Mouse (Mus musculus) adrenal gland, postnatal 14 days (tissue): Measurements from ENCODE around the gene Zscan21. TPM values are rescaled to one million over a fixed set of nuclear protein-coding genes. Genes with fewer than 3 reads are reported as not detected.
"Not testable (repeated sequence)": the region's sequence is repeated elsewhere in the genome, so short reads cannot be mapped to it uniquely, and the experiment has no call there.

Experiments used
- DNase-seq: peaks from one replicate; pipeline ENCODE4 v3.0.0; 2021; ENCODE audit warnings: mixed read lengths
- long read RNA-seq, 2 experiments: library from polyadenylated mRNA; stranded (forward); transcript quantifications; one replicate each; pipeline ENCODE4 v2.0.0; 2021
- total RNA-seq: library from RNA; stranded (reverse); gene quantifications from 2 replicates; pipeline ENCODE4 v1.2.3, GENCODE M21; 2021

The Zscan21 gene
- 16.7 and 17.2 TPM in 2 replicates for total RNA-seq
- long read RNA-seq, experiment 1, transcript Zscan21-201 (5 exons, 2,252 nt), result major isoform, 6 of 21 reads
- long read RNA-seq, experiment 1, transcript Zscan21-204 (4 exons, 2,204 nt), result minor isoform, 5 of 21 reads
- long read RNA-seq, experiment 1, partial matches to known transcripts, result 3 of 21 reads
- long read RNA-seq, experiment 1, other reads (novel, unspliced or antisense), result 3 of 21 reads
- long read RNA-seq, experiment 2, transcript Zscan21-205 (5 exons, 2,310 nt), result major isoform, 5 of 11 reads
- long read RNA-seq, experiment 2, partial matches to known transcripts, result 0 of 11 reads
- long read RNA-seq, experiment 2, other reads (novel, unspliced or antisense), result 3 of 11 reads

DNA sequence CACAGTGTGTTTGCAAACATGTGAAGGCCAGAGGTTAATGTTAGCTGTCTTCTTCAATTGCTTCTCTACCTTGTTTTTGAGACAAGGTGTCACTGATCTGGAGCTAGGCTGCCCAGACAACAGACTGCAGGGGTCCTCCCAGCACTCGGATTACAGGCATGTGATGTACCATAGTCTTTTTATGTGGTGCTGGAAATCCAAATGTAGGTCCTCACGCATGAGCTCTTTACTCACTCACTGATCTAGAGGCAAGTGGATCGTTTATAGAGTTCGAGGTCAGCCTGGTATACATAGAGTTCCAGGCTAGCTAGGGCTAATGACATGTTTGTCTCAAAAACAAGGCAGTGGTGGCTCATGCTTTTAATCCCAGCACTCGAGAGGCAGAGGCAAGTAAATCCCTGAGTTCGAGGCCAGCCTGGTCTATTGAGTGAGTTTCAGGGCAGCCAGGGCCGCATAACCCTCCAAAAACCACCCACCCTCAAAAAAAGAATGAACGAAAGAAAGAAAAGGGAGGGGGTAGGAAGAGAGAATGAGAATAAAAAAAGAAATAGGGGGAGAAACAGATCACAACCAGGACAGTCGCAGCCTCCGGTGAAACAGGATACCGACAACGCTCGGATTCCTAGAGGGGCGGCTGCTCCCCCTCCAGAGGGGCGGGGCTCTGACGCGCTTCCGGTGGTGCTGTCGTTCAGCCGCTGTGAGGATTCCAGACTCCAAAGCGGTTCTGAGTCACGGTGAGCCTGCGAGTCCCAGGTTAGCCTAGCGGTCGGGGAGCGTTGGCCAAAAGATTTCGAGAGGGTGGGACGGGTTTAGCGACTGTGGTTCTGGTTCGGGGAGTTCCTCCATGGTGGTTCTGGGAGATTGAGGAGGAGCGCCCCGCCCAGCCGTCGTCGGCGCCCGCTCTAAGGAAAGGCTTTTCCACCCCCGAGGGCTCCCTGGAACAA is at the start of gene Zscan21:
Zscan21 (plus strand) TSS at position 649 of the 944 bp plus-strand sequence.
- peak; percentile 96 for DNase-seq

GRCm38 (mm10) chr5:138073803-138074202 is 42.9 kb upstream of the Zscan21 start:
- DNase-seq, result no peak

DNA sequence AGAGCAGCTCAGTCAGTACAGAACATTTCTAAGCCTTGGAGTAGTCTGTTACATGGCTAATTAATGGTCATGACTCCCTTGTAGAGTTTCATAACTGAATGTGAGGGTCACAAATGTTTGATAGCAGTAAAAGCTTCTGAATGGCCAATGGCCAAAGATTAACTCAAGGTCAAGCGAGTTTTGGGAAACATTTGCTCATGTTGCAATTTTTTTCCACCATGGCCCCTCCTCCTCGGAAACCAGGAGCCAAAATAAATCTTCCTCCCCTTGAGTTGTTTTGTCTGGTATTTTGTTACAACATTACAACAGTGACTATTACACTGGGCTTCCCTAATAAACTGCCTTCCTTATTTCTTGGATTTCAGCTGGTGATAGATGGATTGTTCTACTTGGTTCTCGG is 41.0 kb upstream of the Zscan21 start:
- peak; percentile 25 for DNase-seq

DNA sequence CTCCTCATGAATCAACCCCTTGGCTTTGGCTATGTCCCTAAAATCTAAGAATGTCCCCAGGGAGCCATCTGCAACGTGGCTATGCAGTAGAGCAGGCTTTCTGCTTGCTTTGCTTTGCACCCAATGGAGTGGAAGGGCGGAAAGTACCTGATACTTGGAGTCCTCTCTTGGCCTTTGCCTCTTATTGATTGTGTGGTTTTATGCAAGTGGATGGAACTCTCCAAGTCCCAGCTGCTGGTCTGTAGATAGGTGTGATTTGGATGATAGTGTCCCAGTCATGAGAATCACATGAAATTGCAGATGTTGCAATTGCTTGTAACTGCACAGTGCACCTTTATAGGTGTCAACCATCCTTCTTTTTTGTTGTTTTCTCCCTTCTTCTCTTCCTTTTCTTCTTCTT is 40.6 kb upstream of the Zscan21 start:
- no peak for DNase-seq

DNA sequence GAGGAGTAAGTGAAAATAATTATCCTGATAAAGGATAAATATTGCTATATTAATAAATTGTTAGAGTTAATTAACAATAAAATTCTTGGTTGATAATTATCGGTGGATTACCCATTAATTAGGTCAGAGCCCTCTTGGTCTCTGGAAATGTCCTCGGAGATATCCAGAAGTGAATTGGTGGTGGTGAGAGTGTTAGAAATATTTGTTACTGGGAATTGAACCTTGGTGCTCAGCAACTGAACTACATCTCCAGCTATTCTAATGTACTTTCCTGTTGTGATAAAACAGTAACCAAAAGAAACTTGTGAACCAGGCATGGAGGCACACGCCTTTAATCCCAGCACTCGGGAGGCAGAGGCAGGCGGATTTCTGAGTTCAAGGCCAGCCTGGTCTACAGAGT is 36.2 kb upstream of the Zscan21 start:
- no peak for DNase-seq

DNA sequence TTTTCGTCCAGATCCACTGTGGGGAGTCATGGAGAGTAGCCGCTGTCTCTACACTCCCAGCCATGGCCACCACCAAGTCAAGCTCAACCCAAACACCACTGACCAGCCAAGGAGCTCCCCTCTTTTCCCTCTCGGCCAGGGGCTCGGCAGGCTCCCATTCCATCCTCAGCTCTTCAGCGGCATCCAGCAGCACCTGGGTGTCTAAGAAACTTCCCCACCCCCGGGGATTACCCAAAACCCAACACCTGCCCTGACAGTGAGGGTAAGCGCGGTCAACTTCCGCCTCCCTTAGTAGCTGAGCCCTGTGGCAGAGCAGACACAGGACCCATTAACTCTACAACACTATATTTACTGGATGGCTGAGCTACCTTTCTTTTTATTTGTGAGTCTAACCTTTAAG is 35.3 kb upstream of the Zscan21 start:
- no peak for DNase-seq

- DNase-seq, result no peak
Observed at GRCm38 (mm10) chr5:138083318-138083900, 33.3 kb upstream of the Zscan21 start.

DNA sequence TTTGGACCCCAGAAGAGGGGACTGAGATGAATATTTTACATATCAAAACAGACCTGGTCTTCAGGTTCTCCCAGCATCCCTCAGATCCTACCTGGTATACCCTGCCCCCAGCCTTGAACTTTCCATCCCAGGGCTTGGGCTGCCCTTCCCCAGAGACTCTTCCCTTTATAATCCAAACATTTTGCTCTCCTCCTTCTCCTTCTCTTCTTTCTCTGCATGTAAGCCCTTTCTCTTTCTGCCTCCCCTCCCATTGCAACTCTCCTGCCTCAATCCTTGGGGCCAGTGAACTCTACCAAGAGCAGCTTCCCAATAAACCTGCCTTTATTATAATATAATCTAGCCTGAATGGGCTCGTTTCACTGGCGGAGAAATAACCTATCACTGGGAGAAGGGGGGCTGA is 32.8 kb upstream of the Zscan21 start:
- DNase-seq, result no peak

DNA sequence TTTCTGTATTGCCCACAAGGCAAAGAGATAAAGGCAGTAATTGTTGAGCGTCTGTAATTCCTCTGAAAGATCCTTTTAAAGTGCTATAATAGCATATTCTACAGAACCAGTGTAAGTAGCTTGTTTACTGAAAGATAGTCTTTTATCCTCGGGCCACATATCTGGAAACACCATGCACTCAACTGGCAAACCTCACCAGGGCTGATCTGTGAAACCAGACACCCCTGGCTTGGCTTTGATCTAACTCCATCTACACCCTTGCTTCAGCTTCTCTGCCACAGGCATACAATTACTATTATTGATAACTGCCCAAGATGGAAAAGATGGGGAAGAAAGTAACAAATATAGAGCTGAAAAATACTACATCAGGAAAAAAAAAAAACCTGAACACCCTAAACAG is 32.2 kb upstream of the Zscan21 start:
- DNase-seq, result peak; percentile 13

- DNase-seq, result peak; percentile 88
Observed at GRCm38 (mm10) chr5:138084996-138085395, 31.7 kb upstream of the Zscan21 start, which contains the start of gene Zkscan1. Gene Zkscan1 (plus strand): TSS chr5:138085084.

GRCm38 (mm10) chr5:138085421-138085911 is 31.2 kb upstream of the Zscan21 start:
- DNase-seq, result no peak

- no peak for DNase-seq
Observed at GRCm38 (mm10) chr5:138086842-138087241, 29.9 kb upstream of the Zscan21 start.

GRCm38 (mm10) chr5:138088366-138088765 is 28.3 kb upstream of the Zscan21 start:
- no peak for DNase-seq

GRCm38 (mm10) chr5:138089108-138089551 is 27.6 kb upstream of the Zscan21 start:
- DNase-seq, result no peak

DNA sequence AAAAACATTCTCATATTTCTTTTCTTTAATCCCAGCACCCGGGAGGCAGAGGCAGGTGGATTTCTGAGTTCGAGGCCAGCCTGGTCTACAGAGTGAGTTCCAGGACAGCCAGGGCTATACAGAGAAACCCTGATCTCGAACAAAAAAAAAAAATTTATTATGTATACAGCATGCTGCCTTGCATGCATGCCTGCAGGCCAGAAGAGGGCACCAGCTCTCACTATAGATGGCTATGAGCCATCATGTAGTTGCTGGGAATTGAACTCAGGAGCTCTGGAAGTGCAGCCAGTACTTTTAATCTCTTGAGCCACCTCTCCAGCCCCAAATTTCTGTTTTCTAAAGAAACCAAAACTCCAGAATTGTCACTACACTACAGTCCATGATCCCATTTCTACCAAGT is 26.4 kb upstream of the Zscan21 start:
- peak; percentile 29 for DNase-seq

GRCm38 (mm10) chr5:138090737-138091136 is 26.0 kb upstream of the Zscan21 start:
- DNase-seq, result no peak

DNA sequence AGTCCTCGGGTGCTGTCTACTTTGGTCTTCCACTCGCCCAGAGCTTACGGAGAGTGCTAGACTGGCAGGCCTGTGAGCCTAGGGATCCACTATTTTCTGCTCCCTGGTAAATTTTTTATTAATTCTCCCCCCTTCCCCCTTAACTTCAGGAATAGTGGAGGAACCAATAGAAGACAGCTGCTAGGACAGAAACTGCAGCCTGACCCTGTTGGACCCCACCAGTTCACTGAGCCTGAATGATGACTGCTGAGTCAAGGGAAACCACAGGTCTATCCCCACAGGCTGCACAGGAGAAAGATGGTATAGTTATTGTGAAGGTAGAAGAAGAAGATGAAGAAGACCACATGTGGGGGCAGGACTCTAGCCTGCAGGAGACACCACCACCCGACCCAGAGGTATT is 23.9 kb upstream of the Zscan21 start:
- DNase-seq, result no peak

GRCm38 (mm10) chr5:138094474-138094873 is 22.2 kb upstream of the Zscan21 start:
- DNase-seq, result no peak

GRCm38 (mm10) chr5:138104976-138105375 is 11.7 kb upstream of the Zscan21 start:
- no peak for DNase-seq

GRCm38 (mm10) chr5:138107130-138107529 is 9.6 kb upstream of the Zscan21 start:
- DNase-seq, result no peak

DNA sequence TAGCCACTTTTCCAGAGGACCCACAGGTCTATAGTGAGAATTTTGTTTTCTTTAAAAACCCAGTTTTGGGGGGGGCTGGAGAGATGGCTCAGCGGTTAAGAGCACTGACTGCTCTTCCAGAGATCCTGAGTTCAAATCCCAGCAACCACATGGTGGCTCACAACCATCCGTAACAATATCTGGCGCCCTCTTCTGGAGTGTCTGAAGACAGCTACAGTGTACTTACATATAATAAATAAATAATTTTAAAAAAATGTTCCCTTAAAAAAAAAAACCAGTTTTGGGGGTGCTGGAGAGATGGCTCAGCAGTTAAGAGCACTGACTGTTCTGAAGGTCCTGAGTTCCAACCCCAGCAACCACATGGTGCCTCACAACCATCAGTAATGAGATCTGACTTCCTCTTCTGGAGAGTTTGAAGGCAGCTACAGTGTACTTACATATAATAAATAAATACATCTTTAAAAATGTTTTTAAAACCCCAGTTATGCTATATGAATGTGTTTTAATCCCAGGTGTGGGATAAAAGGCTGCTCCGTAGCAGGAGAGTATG is 6.8 kb upstream of the Zscan21 start:
- not testable (repeated sequence) for DNase-seq
